Mouse (Mus musculus) forebrain, embryonic 13.5 days (tissue): ENCODE results near the gene Mfap2. TPM values are rescaled to one million over a fixed set of nuclear protein-coding genes. Genes with fewer than 3 reads are reported as not detected.

Experiments
- ATAC-seq: fragments of 200-750 bp; cut with Nextera tagmentation; 2 replicates; pipeline ENCODE4 v1.8.0; 2017
- H3K27ac ChIP-seq: fragments of 300-500 bp; sonication (generic); 2 replicates; pipeline ENCODE4 v1.5.1; 2015; ENCODE audit warnings: inconsistent platforms, mild to moderate bottlenecking, moderate library complexity
- H3K27me3 ChIP-seq: fragments of 300-500 bp; sonication (generic); 2 replicates; pipeline ENCODE4 v1.6.1; 2015; ENCODE audit warnings: mild to moderate bottlenecking, inconsistent platforms
- H3K36me3 ChIP-seq: fragments of 300-500 bp; sonication (generic); 2 replicates; pipeline ENCODE4 v1.6.1; 2015; ENCODE audit warnings: mild to moderate bottlenecking, inconsistent platforms; ENCODE audit not compliant: poor library complexity, severe bottlenecking
- H3K4me1 ChIP-seq: fragments of 300-500 bp; sonication (generic); 2 replicates; pipeline ENCODE4 v1.6.1; 2015; ENCODE audit warnings: inconsistent platforms
- H3K4me2 ChIP-seq: fragments of 300-500 bp; sonication (generic); 2 replicates; pipeline ENCODE4 v1.6.1; 2015; ENCODE audit warnings: inconsistent platforms, mild to moderate bottlenecking, moderate library complexity
- H3K4me3 ChIP-seq: fragments of 300-500 bp; sonication (generic); 2 replicates; pipeline ENCODE4 v1.5.1; 2015; ENCODE audit warnings: mild to moderate bottlenecking, inconsistent platforms
- H3K9ac ChIP-seq: fragments of 300-500 bp; sonication (generic); 2 replicates; pipeline ENCODE4 v1.6.1; 2015; ENCODE audit warnings: mild to moderate bottlenecking, inconsistent platforms
- H3K9me3 ChIP-seq: fragments of 300-500 bp; sonication (generic); replicated peaks from 2 replicates; pipeline ENCODE4 v1.6.1; 2016; ENCODE audit warnings: inconsistent platforms
- WGBS: fragments of 180-500 bp; shearing (Covaris S2); methylation state at CpG from one replicate; pipeline ENCODE4 v1.1.7; 2015; 5-methylcytosine and 5-hydroxymethylcytosine counted together
- polyA plus RNA-seq: library from polyadenylated mRNA; unstranded; fragments of >200 nt; fragmentation: Nextera tagmentation; extraction: Ambion mirVana; gene quantifications from 2 replicates; pipeline ENCODE4 v1.2.1, GENCODE M21; 2015

The Mfap2 gene
- polyA plus RNA-seq, 1 experiment from 2014 or later, result 253 TPM

GRCm38 (mm10) chr4:141041117-141041516 is 30.9 kb downstream of the Mfap2 start:
- no peak for ATAC-seq
- H3K36me3 ChIP-seq, result peaks cover 79% of the 10 kb centered on the region
- no peaks in the 10 kb centered on the region for H3K27me3 ChIP-seq

GRCm38 (mm10) chr4:141044816-141045215 is 34.6 kb downstream of the Mfap2 start:
- H3K36me3 ChIP-seq, result peaks cover 58% of the 10 kb centered on the region
- H3K9me3 ChIP-seq, result no peaks in the 10 kb centered on the region
- H3K4me3 ChIP-seq, result no peak overlapping the region
- H3K4me1 ChIP-seq, result peaks cover 34% of the 10 kb centered on the region
- ATAC-seq, result peak; percentile 48
- H3K27ac ChIP-seq, result no peak overlapping the region
- no peaks in the 10 kb centered on the region for H3K27me3 ChIP-seq
- 12% methylated on average over 8 of the region's 8 CpGs for WGBS
- no peak overlapping the region for H3K9ac ChIP-seq
- H3K4me2 ChIP-seq, result no peak overlapping the region

More at GRCm38 (mm10) chr4:141041117-141041516, 30.9 kb downstream of the Mfap2 start:
- peaks cover 5% of the 10 kb centered on the region; the same call in 1 of the 2 replicates for H3K4me1 ChIP-seq
- 66% methylated on average over 12 of the region's 12 CpGs for WGBS
- H3K4me3 ChIP-seq, result no peak overlapping the region
- H3K9me3 ChIP-seq, result no peaks in the 10 kb centered on the region
- no peak overlapping the region for H3K9ac ChIP-seq
- H3K27ac ChIP-seq, result no peak overlapping the region
- no peak overlapping the region for H3K4me2 ChIP-seq

- WGBS, result 15% methylated on average over 17 of the region's 17 CpGs
- H3K9ac ChIP-seq, result peak overlapping the region; percentile 38
- H3K4me1 ChIP-seq, result peaks cover 72% of the 10 kb centered on the region
- no peak overlapping the region for H3K4me3 ChIP-seq
- peak; percentile 9; the same call in 1 of the 2 replicates for ATAC-seq
- peak overlapping the region; percentile 97 for H3K27ac ChIP-seq
- peak overlapping the region; percentile 49 for H3K4me2 ChIP-seq
- H3K36me3 ChIP-seq, result peaks cover 24% of the 10 kb centered on the region
- no peaks in the 10 kb centered on the region for H3K27me3 ChIP-seq
- no peaks in the 10 kb centered on the region for H3K9me3 ChIP-seq
Observed at GRCm38 (mm10) chr4:141048810-141049475, 38.7 kb downstream of the Mfap2 start.

GRCm38 (mm10) chr4:141049476-141049835 is 39.2 kb downstream of the Mfap2 start:
- Histone ChIP-seq H3K4me2 (peak overlapping the region; percentile 49), H3K27ac (peak overlapping the region; percentile 97), H3K27me3 (no peaks in the 10 kb centered on the region), H3K4me3 (peak overlapping the region; percentile 8), H3K4me1 (peaks cover 77% of the 10 kb centered on the region), H3K36me3 (peaks cover 23% of the 10 kb centered on the region), H3K9me3 (no peaks in the 10 kb centered on the region), H3K9ac (peak overlapping the region; percentile 52)
- peak; percentile 64 for ATAC-seq
- WGBS, result 12% methylated on average over 4 of the region's 4 CpGs

GRCm38 (mm10) chr4:141052442-141052841 is 42.2 kb downstream of the Mfap2 start:
- peak overlapping the region; percentile 61 for H3K9ac ChIP-seq
- H3K4me3 ChIP-seq, result 0 out of 2 replicates have a peak overlapping the region, but pooled peaks have one; percentile 28
- H3K4me1 ChIP-seq, result peaks cover 68% of the 10 kb centered on the region
- ATAC-seq, result no peak
- WGBS, result 55% methylated on average over 12 of the region's 12 CpGs
- peak overlapping the region; percentile 96 for H3K27ac ChIP-seq
- H3K4me2 ChIP-seq, result peak overlapping the region; percentile 61
- peaks cover 33% of the 10 kb centered on the region; the same call in 1 of the 2 replicates for H3K36me3 ChIP-seq
- no peaks in the 10 kb centered on the region for H3K9me3 ChIP-seq
- no peaks in the 10 kb centered on the region for H3K27me3 ChIP-seq

- H3K9ac ChIP-seq, result peak overlapping the region; percentile 61
- WGBS, result 21% methylated on average over 8 of the region's 8 CpGs
Observed at GRCm38 (mm10) chr4:141053138-141053537, 42.9 kb downstream of the Mfap2 start.

GRCm38 (mm10) chr4:141053568-141054161 is 43.4 kb downstream of the Mfap2 start:
- Histone ChIP-seq H3K4me2 (peak overlapping the region; percentile 61), H3K36me3 (peaks cover 37% of the 10 kb centered on the region; the same call in 1 of the 2 replicates), H3K9ac (peak overlapping the region; percentile 61), H3K4me1 (peaks cover 57% of the 10 kb centered on the region), H3K4me3 (peak overlapping the region; percentile 28), H3K27ac (peak overlapping the region; percentile 96), H3K9me3 (no peaks in the 10 kb centered on the region), H3K27me3 (no peaks in the 10 kb centered on the region)
- ATAC-seq, result peak; percentile 70
- 3% methylated on average over 17 of the region's 17 CpGs for WGBS

More at GRCm38 (mm10) chr4:141053138-141053537, 42.9 kb downstream of the Mfap2 start:
- Histone ChIP-seq H3K4me1 (peaks cover 62% of the 10 kb centered on the region), H3K36me3 (peaks cover 37% of the 10 kb centered on the region; the same call in 1 of the 2 replicates), H3K4me2 (peak overlapping the region; percentile 61), H3K4me3 (peak overlapping the region; percentile 28), H3K27me3 (no peaks in the 10 kb centered on the region), H3K9me3 (no peaks in the 10 kb centered on the region), H3K27ac (peak overlapping the region; percentile 96)
- ATAC-seq, result no peak

- Histone ChIP-seq H3K4me1 (peaks cover 52% of the 10 kb centered on the region), H3K9me3 (no peaks in the 10 kb centered on the region), H3K9ac (no peak overlapping the region), H3K4me3 (no peak overlapping the region), H3K27ac (no peak overlapping the region), H3K27me3 (no peaks in the 10 kb centered on the region), H3K4me2 (no peak overlapping the region), H3K36me3 (peaks cover 33% of the 10 kb centered on the region; the same call in 1 of the 2 replicates)
- 92% methylated on average over 10 of the region's 10 CpGs for WGBS
- ATAC-seq, result no peak
Observed at GRCm38 (mm10) chr4:141056970-141057369, 46.8 kb downstream of the Mfap2 start.

GRCm38 (mm10) chr4:141058835-141059234 is 48.6 kb downstream of the Mfap2 start:
- ATAC-seq, result no peak
- 73% methylated on average over 9 of the region's 9 CpGs for WGBS
- no peak overlapping the region for H3K27ac ChIP-seq
- no peak overlapping the region for H3K4me3 ChIP-seq
- 0 out of 2 replicates have a peak overlapping the region, but pooled peaks have one; percentile 4 for H3K9ac ChIP-seq
- H3K9me3 ChIP-seq, result no peaks in the 10 kb centered on the region
- peak overlapping the region; percentile 75; the same call in 1 of the 2 replicates for H3K4me2 ChIP-seq
- peaks cover 33% of the 10 kb centered on the region; the same call in 1 of the 2 replicates for H3K36me3 ChIP-seq
- peaks cover 33% of the 10 kb centered on the region for H3K4me1 ChIP-seq
- H3K27me3 ChIP-seq, result no peaks in the 10 kb centered on the region

- Histone ChIP-seq H3K4me1 (peaks cover 25% of the 10 kb centered on the region), H3K4me3 (peak overlapping the region; percentile 57), H3K36me3 (peaks cover 28% of the 10 kb centered on the region; the same call in 1 of the 2 replicates), H3K27ac (peak overlapping the region; percentile 93), H3K4me2 (peak overlapping the region; percentile 75), H3K27me3 (no peaks in the 10 kb centered on the region), H3K9ac (peak overlapping the region; percentile 83), H3K9me3 (no peaks in the 10 kb centered on the region)
- peak; percentile 69; the same call in 1 of the 2 replicates for ATAC-seq
- whole genome bisulfite sequencing, result 1% methylated on average over 32 of the region's 32 CpGs
Observed at GRCm38 (mm10) chr4:141059616-141060425, 49.6 kb downstream of the Mfap2 start.

- Histone ChIP-seq H3K36me3 (peaks cover 24% of the 10 kb centered on the region), H3K27ac (peak within 1 kb of the TSS; percentile 93), H3K4me2 (peak within 1 kb of the TSS; percentile 75), H3K9me3 (no peaks in the 10 kb centered on the region), H3K9ac (peak within 1 kb of the TSS; percentile 83), H3K4me3 (peak within 1 kb of the TSS; percentile 57), H3K4me1 (peaks cover 25% of the 10 kb centered on the region), H3K27me3 (no peaks in the 10 kb centered on the region)
- ATAC-seq, result peak; percentile 93
- WGBS, result under 1% methylated on average over 71 of the region's 77 CpGs
Observed at GRCm38 (mm10) chr4:141060426-141061301, 50.4 kb downstream of the Mfap2 start, which contains the start of gene Crocc. Gene Crocc (minus strand): TSS chr4:141060550.
